Comparison of ENCODE assay signal across 33 mouse cellular contexts in genomic region chr13:91875581-91875980, GRCm38 (mm10). TPM values are rescaled to one million over a fixed set of nuclear protein-coding genes. Genes with fewer than 3 reads are reported as not detected.
DNase-seq lines count a peak whose midpoint lies in the region; ATAC-seq and TF ChIP-seq lines count a peak whose summit lies in the region.
"Had no signal": no experiment of that assay in that cellular context is flagged by ENCODE, and none has a peak within 500 bp of the region (broad histone marks: within the 10 kb centered on the region; RNA-seq: fewer than 3 reads in every experiment).

No protein-coding gene starts in this region.

- no peak overlapping the region for H3K9ac ChIP-seq in heart, embryonic 13.5 days
- H3K9ac ChIP-seq: embryonic facial prominence, embryonic 12.5 days; forebrain, embryonic 12.5 days; hindbrain, embryonic 15.5 days; limb, embryonic 12.5 days; lung, embryonic 15.5 days had no signal

- intact Hi-C loops in heart, postnatal 14 days (cut with DNase I), result no loop called here
- intact Hi-C loops in left cerebral cortex, adult 2 months (cut with DNase I), result no loop called here
- intact Hi-C loops in heart, postnatal 10 days (cut with DNase I), result no loop called here

- no peaks in the 10 kb centered on the region for H3K27me3 ChIP-seq in heart, embryonic 13.5 days (replicated peaks)
- H3K27me3 ChIP-seq: embryonic facial prominence, embryonic 12.5 days; forebrain, embryonic 12.5 days; hindbrain, embryonic 15.5 days; limb, embryonic 12.5 days; lung, embryonic 15.5 days had no signal

- TF ChIP-seq CTCF in left cerebral cortex, adult 2 months (IDR thresholded peaks at IDR 0.05), result no peak

- peaks cover 48% of the 10 kb centered on the region for H3K4me1 ChIP-seq in heart, embryonic 13.5 days
- H3K4me1 ChIP-seq: forebrain, embryonic 12.5 days; hindbrain, embryonic 10.5 days; hindbrain, embryonic 15.5 days; limb, embryonic 12.5 days; lung, embryonic 15.5 days had no signal

- DNase-seq in heart, adult 11 months, result peak; percentile 91
- no peak for DNase-seq in heart, postnatal 14 days
- DNase-seq in left cerebral cortex, adult 2 months (ENCODE audit: extremely low spot score in 1 of 2, low spot score in 2 of 2), result no peak
- DNase-seq in left cerebral cortex, adult 11 months (ENCODE audit: low spot score), result no peak
- DNase-seq in heart, postnatal 10 days, result peak; percentile 38 to 46
- no peak for DNase-seq in ovary, postnatal 36 days (ENCODE audit: low spot score)
- no peak for DNase-seq in cerebellum, postnatal 36 days
- DNase-seq: adrenal gland, adult 2 months; cerebellum, adult 8-10 months; cerebellum, postnatal 25 days; gastrocnemius, postnatal 36 days; kidney, adult 11 months; kidney, postnatal 14 days; layer of hippocampus, adult 9-11 months; thymus, adult 2 months; thymus, postnatal 4 days had no signal

- H3K36me3 ChIP-seq in heart, embryonic 13.5 days, result no peaks in the 10 kb centered on the region
- H3K36me3 ChIP-seq: embryonic facial prominence, embryonic 12.5 days; forebrain, embryonic 12.5 days; hindbrain, embryonic 10.5 days; hindbrain, embryonic 15.5 days; limb, embryonic 12.5 days; lung, embryonic 15.5 days had no signal

- 39% methylated on average over 2 of the region's 2 CpGs for WGBS in heart, embryonic 13.5 days

- H3K4me3 ChIP-seq in left cerebral cortex, adult 2 months, result no peak overlapping the region
- H3K4me3 ChIP-seq in heart, embryonic 13.5 days, result no peak overlapping the region
- H3K4me3 ChIP-seq: embryonic facial prominence, embryonic 12.5 days; forebrain, embryonic 12.5 days; hindbrain, embryonic 10.5 days; hindbrain, embryonic 15.5 days; limb, embryonic 12.5 days; lung, embryonic 15.5 days had no signal

- no peak overlapping the region for H3K4me2 ChIP-seq in heart, embryonic 13.5 days
- H3K4me2 ChIP-seq: embryonic facial prominence, embryonic 12.5 days; forebrain, embryonic 12.5 days; hindbrain, embryonic 15.5 days; limb, embryonic 12.5 days; liver, embryonic 11.5 days; lung, embryonic 15.5 days; midbrain, embryonic 11.5 days had no signal

- peak overlapping the region; percentile 11; the same call in 1 of the 2 replicates for H3K27ac ChIP-seq in left cerebral cortex, adult 2 months
- H3K27ac ChIP-seq in heart, embryonic 13.5 days (replicated peaks), result peak overlapping the region; percentile 83
- H3K27ac ChIP-seq: embryonic facial prominence, embryonic 12.5 days; forebrain, embryonic 12.5 days; hindbrain, embryonic 10.5 days; hindbrain, embryonic 15.5 days; lung, embryonic 15.5 days had no signal

- no peak for ATAC-seq in heart, embryonic 13.5 days (ENCODE audit: extremely low read depth, insufficient number of reproducible peaks, low FRiP score, low TSS enrichment)
- ATAC-seq: inflammation-experienced regulatory T-cells, adult 6 months; midbrain, embryonic 16.5 days had no signal

- no peaks in the 10 kb centered on the region for H3K9me3 ChIP-seq in heart, embryonic 13.5 days
- H3K9me3 ChIP-seq: embryonic facial prominence, embryonic 12.5 days; forebrain, embryonic 12.5 days; hindbrain, embryonic 10.5 days; hindbrain, embryonic 15.5 days; limb, embryonic 12.5 days; lung, embryonic 15.5 days had no signal

RNA-seq across cellular contexts. Expression of gene Ckmt2, which starts 1.1 kb away (rescaled TPM):
- total RNA-seq in heart, postnatal 14 days (2021), result 1,000 to 10,000 TPM; 1,659 to 1,754 TPM
- not detected for total RNA-seq in left cerebral cortex, adult 2 months (2021)
- polyA plus RNA-seq in heart, embryonic 13.5 days (2015; fragmentation: Nextera tagmentation; extraction: Ambion mirVana), result 13.4 and 14.6 TPM in 2 replicates
- 100 to 1,000 TPM; 867 to 929 TPM for total RNA-seq in heart, postnatal 10 days (2021)
- total RNA-seq: adrenal gland, adult 2 months; left cerebral cortex, adult 18-20 months; left cerebral cortex, postnatal 25 days; megakaryocyte progenitor cell, adult 5-6 weeks; neutrophil, adult 5-6 weeks had no signal
- polyA plus RNA-seq: adrenal gland, adult 2 months; embryonic facial prominence, embryonic 12.5 days; forebrain, embryonic 12.5 days; hindbrain, embryonic 10.5 days; hindbrain, embryonic 15.5 days; inflammation-experienced regulatory T-cells, adult 6 months; kidney, embryonic 14.5 days; limb, embryonic 12.5 days; liver, embryonic 11.5 days; midbrain, embryonic 11.5 days; midbrain, embryonic 16.5 days; neural tube, embryonic 11.5 days had no signal

Comparison
In these comparisons a context has a peak if more than half of its experiments do, and no peak if none do; other contexts are left out.
1. DNase-seq: peak in heart, adult 11 months (single experiment) and heart, postnatal 10 days (2 of 2); none in heart, postnatal 14 days (0 of 2), left cerebral cortex, adult 2 months (0 of 2), left cerebral cortex, adult 11 months (single experiment), ovary, postnatal 36 days (single experiment) and cerebellum, postnatal 36 days (0 of 2).
2. RNA of gene Ckmt2, which starts 1.1 kb away (total RNA-seq): 1,659 to 1,754 TPM in heart, postnatal 14 days and 867 to 929 TPM in heart, postnatal 10 days; not detected in left cerebral cortex, adult 2 months; every median in the first group is over 100 times any median in the second.